Mouse (Mus musculus) liver, adult 10 weeks (tissue): ENCODE data around the gene Fam205a4. TPM values are rescaled to one million over a fixed set of nuclear protein-coding genes. Genes with fewer than 3 reads are reported as not detected.

Experiments used
- polyA plus RNA-seq: library from polyadenylated mRNA; stranded (reverse); fragments of 350-450 nt; fragmentation: Illumina TruSeq; extraction: RNeasy Lipid Tissue Mini Kit (QIAGEN cat#74804); gene quantifications from one replicate; pipeline ENCODE4 v1.2.3, GENCODE M21; 2014; ENCODE audit warnings: low read depth, low replicate concordance

Gene Fam205a4
- polyA plus RNA-seq, result not detected

DNA sequence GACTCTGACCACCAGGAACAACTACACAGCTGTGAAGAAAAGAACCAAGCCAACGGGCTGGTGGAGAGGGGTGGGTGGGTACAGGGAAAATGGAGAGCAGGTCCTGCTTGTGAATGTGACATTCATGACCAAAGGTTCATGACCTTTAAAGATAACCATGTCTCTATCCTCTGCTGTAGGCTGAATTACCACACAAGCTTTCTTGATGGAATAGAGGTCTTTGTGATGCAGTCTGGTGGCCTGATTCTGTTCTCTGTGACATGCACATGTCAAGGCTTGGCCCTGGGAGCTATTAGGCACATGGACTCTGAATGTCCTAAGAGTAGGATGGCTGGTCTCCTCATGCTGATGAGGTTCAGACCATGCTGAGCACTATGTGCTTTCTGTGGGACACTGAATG, at the start of gene Fam205a4:
Fam205a4 (plus strand) TSS at position 301 of the 400 bp plus-strand sequence.

DNA sequence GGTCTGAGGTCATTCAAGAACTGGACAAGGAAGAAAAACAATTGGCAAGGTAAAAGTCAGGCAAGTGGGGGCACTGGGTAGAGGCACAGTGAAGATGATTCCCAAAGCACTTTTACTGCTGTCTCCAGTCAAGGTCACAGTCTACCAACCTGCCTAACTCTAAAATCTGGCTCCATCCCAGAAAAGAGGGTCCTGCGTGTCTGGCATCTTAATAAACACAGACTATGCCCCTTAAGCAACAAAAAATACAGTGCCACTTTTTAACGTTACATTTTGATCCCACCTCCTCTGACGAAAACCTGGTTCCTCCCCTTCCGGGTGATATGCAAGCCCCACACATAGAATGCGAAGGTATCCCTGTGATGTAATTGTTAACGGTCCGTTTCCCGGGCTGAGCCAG, 24.6 kb upstream of the Fam205a4 start, which contains the start of gene Gm20878:
Gm20878 (plus strand) TSS at position 301 of the 400 bp plus-strand sequence.

Other genes with a start within 250 kb of the Fam205a4 start
- gene Dctn3, start 242.9 kb upstream of the Fam205a4 start, polyA plus RNA-seq, result 16.2 TPM
- not detected for gene Arid3c, start 234.9 kb upstream of the Fam205a4 start, polyA plus RNA-seq
- gene Galt, start 210.8 kb upstream of the Fam205a4 start, polyA plus RNA-seq, result 6.9 TPM
- gene Sigmar1, start 209.9 kb upstream of the Fam205a4 start, polyA plus RNA-seq, result 109 TPM
- 9.1 TPM for gene Ccl27a, start 191.8 kb upstream of the Fam205a4 start, polyA plus RNA-seq
- not detected for gene Gm21541, start 62.4 kb upstream of the Fam205a4 start, polyA plus RNA-seq
- gene Gm20878, start 24.5 kb upstream of the Fam205a4 start, polyA plus RNA-seq, result 1.1 TPM
- gene Gm21093, start 68.7 kb downstream of the Fam205a4 start, polyA plus RNA-seq, result not detected
- gene Gm3893, start 125.1 kb downstream of the Fam205a4 start, polyA plus RNA-seq, result not detected
- not detected for gene Gm13304, start 148.8 kb downstream of the Fam205a4 start, polyA plus RNA-seq
- not detected for gene Gm13306, start 187.4 kb downstream of the Fam205a4 start, polyA plus RNA-seq
- not detected for gene Gm13305, start 202.5 kb downstream of the Fam205a4 start, polyA plus RNA-seq